Mouse (Mus musculus): ENCODE data around the gene Zfp600.
"Not testable (repeated sequence)": the region's sequence is repeated elsewhere in the genome, so short reads cannot be mapped to it uniquely, and the experiment has no call there.

The Zfp600 gene

DNA sequence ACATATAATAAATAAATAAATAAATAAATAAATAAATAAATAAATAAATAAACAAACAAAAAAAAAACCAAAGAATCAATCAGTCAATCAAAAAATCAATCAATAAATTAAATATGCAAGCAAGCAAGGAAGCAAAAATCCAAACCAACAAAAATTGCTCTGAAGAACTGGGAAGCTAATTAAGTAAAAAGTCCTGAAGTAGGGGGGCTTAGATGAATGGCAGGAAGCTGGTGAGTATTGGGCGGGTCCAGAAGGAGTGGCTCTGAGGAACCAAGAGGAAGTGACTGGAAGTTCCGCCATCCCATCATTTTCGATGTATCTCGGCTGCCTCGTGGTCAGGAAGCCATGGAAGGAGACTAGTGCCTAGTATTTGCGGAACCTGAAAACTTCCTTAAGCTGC lies at the start of gene Zfp600:
TSS of gene Zfp600 (plus strand) at position 301 of the 400 bp plus-strand sequence.
- DNase-seq, result not testable (repeated sequence)

DNA sequence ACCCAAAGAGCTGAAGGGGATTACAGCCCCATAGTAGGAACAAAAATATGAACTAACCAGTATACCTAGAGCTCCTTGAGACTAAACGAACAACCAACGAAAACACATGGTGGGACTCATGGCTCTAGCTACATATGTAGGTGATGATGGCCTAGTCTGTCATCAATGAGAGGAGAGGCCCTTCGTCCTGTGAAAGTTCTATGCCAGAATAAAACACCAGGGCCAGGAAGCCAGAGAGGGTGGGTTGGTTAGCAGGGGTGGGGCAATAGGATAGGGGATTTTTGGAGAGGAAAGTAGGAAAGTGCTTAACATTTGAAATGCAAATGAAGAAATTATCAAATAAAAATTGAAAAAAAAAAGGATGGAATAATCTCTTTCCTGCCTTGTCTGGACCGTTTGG lies 6.3 kb downstream of the Zfp600 start:
- not testable (repeated sequence) for DNase-seq

DNA sequence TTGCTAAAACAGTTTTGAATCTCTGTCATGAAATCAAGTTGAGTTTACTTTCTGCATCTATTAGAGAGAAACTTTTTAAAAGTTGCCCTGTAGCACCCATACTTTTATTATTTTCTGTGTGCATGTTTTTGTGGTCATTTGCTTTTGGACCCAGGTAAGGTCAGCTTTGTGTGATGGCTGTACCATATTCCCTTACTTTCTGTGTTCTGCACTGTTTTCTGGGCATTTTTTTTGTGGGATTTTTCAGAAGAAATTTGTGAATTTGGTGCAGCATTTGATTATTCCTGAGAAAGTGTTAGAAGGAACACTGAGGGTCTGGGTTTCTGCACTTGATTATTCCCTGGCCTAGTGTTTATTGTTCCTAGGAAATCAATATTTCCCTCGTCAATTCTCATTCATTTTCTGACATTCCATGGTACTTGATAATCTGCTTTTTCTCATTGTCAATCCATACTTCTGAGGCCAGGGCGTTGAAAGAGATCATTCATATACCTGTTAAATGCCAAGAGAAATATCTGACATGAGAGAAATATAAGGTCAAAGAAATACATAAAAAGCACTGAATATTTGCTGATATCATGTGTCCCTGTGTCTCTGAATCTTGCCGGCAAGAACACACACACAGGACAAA lies 10.7 kb downstream of the Zfp600 start:
- not testable (repeated sequence) for DNase-seq

DNA sequence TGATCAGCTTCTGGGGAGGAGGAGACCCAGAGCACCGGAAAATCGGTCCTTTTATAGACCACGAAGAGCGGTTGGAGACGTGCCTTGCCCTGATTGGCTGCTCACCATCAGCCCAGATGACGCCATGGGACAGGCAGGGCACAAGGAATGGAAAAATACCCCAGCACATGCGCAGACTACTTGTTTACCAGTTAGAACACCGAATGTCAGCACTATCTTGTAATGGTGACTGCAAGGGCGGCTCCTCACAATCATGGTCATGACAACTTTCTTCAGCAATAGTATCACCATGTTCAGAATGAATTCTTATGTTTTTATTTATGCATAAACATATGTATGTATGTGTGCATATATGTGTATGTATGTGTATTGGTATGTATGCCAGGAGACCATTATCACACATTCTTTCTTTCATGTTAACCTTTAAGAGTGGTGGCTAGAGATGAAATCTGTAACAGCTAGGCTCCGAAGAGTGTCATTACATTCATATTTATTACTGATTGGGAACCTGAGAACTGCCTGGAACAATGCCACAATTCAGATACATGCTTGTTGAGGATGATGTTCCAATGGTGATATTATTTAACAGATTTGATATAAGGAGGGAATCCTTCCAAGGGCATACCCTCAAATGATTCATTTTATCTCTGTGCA lies 11.4 kb downstream of the Zfp600 start:
- not testable (repeated sequence) for DNase-seq

DNA sequence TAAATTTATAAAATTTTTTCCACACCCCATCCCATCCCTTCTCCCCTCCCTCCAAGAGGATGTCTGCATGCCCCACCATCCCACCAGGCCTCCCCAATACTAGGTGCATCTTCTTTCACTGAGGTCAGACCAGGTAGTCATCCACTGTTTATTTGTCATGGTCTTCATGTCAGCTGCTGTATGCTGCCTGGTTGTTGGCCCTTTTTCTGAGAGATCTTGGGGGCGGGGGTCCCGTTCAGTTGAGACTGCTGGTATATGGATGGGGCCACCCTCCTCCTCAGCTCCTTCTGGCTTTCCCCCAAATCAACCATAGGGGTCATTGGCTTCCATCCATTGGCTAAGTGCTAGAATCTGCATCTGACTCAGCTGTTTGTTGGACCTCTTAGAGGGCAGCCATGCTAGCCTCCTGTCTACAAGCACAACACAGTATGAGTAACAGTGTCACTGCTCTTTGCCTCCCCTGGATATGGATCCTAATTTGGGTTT lies 12.1 kb downstream of the Zfp600 start:
- not testable (repeated sequence) for DNase-seq

DNA sequence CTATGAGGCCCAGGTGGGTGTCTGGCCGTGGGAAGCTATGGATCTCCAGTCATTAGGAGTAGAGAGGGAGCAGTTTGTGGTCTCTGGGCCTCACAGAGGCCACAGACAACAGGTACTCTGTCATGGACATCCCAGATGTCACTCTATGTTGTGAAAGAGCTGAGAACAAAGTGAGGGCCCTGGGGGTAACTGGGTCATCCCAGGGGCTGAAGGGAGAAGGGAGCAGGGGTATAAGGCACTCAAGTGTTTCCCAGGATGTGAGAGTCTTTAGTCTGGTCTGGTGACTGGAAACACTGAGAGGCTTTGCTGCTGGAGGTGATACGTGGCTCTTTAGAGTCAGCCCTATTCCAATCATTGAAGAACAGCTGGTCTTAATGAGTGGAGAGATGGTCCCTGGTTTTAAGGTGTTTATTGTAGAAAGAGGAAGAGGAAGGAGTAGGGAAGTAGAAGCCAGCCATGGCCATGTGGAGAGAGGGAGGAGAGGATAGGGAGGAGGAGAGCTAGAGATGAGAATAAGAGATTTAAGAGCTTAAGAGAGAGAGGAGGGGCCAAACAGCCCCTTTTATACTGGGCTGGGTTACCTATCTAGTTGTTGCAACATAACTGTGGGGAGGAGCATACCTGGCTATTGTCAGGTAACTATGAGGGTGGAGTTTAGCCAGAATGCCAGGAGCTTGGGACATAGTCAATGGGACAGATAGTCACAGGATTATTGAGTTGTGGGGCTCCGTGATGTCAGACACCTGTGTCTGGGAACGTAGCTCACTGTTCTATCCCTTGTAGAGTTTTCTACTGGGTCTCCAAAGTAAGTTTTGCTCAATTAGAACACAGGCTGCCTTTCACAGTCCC lies 17.0 kb downstream of the Zfp600 start:
- peak; percentile 13 for DNase-seq

DNA sequence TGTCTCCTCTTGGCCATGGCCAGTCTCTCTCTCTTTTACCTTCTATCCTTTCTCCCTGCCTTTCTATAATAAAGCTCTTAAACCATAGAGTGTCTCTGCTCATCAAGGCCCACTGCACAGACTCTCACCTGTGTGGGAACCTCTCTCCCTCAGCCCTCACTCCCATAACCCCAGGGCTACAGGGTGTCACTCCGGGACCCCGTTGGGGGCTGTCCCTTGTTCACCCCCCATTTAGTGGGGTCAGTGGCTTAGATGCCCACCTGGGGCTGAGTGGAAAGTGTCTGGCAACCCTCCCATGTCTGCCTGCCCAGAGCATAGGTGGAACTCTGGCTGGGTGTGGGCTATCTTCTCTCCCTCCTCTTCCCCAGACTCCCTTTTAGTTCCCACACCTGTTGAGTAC lies 47.7 kb downstream of the Zfp600 start:
- not testable (repeated sequence) for DNase-seq

DNA sequence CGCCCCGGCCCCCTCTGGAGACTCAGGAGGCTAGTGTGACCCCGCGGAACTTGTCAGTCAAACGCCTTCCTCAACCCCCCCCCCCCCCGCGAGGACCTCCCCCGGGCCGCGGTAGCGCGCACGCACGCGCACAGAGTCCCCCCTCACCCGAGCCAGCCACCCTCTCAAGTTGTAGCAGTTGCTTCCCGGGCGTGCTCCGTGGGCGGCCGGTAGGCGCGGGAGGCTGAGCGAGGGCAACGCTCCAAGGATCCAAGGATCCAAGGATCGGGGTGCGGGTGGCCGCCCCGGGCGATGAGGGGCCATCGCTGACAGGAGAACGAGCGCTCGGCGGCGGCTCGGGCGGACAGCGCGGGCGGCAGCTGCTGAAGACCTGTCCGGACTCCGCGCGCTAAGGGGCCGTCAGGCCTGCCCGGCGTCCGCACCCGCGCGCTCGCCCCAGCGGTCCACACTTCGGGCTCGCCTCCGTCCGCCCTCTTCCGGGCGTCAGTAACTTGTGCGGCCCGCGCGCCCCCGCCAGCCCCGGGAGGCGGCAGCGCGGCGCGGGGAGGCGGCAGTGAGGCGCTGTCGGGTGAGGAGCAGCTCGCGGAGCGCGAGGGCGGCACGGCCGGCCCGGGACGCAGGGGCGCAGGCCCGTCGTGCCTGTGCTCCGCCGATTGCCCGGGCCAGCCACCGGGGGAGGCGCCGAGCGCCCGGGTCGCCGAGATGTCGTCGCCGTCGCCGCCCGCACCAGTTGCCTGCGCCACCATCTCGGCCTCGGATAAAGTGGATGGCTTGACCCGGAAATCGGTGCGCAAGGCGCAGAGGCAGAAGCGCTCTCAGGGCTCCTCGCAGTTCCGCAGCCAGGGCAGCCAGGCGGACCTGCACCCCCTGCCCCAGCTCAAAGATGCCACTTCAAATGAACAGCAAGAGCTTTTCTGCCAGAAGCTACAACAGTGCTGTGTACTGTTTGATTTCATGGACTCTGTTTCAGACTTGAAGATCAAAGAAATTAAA lies 82.9 kb downstream of the Zfp600 start:
- DNase-seq, result not testable (repeated sequence)

DNA sequence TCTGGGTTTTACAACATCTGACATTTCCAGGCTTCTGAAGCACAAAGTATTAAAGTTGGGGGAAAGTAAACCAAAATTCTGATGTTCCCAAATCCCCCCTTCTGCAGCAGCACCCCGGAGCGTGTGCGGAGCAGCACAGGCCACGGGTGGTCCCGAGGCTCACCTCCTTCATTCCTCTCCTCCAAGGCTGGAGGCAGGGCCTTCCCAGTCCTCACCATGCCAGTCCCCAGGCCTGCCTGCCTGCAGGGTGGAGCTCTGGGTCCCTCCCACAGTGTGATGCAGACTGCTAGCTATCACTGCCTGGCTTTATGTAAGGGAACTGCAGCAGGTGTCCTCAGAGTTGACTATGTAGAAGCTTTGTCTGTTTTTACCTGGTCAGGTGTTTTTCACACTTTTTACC lies 85.5 kb downstream of the Zfp600 start:
- DNase-seq, result not testable (repeated sequence)

Measured in kidney, adult 9 months (tissue).